Mouse (Mus musculus) mouse trophoblast stem cell (cell line): Measurements from ENCODE around the gene Ldlrad3.

ENCODE experiments used
- in situ Hi-C, 2 experiments: fragments of 300-500 bp; cut with MseI, MboI; formaldehyde crosslinking; loops; 2 replicates in 1 of 2; 3 replicates in 1 of 2; pipeline ENCODE4 v1.15.1; 2025

Ldlrad3 gene

DNA sequence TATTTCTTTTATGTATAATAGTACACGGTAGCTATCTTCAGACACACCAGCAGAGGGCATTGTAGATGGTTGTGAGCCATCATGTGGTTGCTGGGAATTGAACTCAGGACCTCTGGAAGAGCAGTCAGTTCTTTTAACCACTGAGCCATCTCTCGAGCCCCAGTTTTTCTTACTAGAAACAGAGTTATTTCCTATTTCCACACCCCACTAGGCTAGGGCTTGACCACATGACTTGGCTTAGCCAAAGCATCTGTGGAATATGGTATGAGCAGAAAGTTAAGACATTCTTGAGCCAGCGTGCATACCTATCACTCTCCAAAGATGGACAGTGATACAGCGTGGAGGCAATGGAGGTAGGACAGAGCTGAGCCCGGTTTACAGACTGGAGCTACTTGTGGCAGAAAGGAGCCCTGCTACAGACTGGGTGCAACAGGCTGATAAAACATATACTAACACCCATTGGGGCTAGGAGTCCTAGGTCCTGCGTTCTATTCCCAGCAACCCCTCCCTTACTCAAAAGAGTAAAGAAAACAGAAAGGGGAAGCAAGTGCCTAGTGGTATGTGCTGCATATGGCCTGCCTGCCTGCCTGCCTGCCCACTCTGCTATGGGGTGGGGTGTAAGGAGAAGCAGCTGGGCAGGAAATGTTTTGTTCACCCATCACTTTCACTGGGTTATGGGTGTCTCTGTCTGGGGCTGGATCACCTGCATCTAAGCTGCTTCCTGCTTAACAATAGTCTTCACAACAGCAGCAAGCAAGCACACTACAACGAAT is 147.1 kb downstream of the Ldlrad3 start:
- in situ Hi-C loops: no loop called here

DNA sequence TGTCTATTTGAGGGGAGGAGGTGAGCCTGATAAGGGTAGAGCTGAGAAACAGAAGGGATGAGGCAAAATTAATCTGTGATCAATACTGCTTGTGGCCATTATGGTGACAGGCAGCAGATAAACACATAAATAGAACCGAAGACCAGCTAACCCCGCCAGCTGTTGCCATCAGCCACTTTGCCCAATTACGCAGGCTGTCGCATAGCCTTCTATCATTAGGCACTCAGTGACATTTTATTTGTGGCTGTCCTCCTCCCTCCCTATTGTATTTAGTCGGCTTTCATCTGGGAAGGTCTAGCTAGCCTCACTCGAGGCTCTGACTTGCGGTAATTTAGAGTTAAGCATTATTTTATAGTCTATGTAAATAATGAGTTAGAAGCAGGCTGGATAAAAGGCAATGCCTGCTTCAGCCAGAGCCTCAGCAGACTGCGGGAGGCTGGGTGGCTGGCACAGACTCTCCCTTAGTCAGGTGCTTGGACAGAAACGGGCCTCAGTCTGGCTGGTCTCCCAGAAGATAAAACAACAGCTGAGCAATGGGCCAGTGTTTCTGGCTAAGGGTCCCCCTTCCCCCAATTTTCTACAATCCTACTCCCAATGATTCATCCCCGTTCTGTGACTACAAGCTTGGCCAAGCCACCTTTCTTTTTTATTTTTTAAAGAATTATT is 147.8 kb downstream of the Ldlrad3 start:
- in situ Hi-C loops: no loop called here

DNA sequence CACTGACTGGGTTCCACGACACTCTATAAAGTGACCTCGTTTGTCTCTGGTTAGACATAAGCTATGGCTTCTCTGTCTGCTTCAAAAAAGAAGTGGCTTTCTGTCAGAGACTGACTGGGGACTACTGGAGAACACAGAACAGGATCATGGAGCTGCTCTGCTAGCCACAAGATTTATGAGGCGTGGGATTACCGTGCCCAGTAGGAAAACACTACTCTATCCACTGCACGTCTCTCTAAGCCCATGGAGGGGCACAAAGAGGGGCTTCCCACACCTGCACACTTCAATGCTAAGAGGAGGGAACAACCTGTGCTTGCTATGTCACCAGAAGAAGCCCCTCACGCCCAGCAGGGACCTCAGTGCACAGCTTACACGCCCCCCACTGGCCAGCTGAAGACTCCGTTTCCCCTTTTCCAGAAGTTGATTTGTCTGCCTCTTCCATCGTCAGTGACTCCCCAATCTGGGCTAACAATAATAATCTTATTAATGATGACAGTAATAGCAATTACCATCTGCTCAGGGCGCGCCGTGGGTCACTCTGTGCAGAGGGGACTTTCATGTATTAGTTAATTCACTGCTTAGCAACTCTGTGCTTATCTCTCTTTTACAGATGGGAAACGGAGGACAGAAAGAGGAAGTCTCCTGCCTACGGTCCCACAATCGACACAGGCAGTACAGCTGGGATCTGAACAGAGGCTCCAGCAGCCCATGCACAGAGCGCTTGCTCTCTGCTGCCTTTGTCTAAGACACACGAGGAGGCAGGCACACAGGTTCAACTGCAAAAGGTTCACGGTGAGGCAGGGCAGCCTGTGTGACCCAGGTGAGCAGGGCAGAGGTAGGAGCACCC is 149.3 kb downstream of the Ldlrad3 start:
- in situ Hi-C loops: no loop called here

DNA sequence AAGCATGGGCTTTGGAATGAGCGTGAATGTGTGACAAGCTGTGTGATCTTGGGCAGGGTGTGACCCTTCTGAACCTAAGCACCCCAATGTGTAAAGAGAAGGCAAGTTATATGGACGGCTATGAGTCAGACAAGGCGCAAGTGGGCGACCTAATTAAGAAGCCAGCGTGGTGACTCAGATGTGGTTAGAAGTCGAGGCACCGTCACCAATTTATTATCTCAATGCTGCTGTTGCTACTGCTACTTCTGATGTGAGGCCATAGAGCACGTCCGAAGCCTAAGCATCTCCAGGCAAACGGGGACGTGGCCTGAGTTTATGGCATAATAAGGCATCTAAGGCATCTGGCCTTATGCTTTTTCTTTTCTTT is 151.7 kb downstream of the Ldlrad3 start:
- in situ Hi-C loops: no loop called here

DNA sequence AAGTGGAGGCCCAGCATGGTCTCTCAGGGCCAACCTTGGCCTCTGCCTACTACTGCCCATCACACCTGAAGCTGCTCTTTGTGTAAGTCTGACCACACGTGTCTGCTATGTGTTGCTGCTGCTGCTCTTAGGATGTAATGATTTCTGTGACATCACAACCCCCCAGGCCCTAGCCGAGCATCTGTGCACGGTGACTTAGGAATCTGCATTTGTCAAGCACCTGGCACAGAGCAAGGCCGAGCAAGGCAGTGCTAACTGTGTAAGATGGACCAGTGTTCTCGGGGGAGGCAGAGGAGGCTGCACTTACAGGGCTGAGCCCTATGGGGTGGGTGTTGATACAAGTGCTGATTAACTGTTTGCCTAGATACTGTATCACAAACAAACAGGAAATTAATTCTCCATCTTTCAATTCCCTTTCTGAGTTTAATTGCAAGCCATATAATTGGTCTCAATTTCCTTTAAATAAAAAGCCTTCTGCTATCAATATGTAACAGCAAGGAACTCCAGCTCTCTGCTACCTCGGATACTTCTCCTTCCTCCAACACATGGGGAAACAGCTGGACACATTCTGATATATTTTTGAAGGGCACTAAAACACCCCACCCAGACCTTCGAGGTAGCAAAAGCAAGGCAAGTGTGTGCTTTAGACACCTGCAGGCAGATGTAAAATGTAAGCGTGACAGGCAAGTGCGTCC is 152.2 kb downstream of the Ldlrad3 start:
- in situ Hi-C loops: no loop called here

DNA sequence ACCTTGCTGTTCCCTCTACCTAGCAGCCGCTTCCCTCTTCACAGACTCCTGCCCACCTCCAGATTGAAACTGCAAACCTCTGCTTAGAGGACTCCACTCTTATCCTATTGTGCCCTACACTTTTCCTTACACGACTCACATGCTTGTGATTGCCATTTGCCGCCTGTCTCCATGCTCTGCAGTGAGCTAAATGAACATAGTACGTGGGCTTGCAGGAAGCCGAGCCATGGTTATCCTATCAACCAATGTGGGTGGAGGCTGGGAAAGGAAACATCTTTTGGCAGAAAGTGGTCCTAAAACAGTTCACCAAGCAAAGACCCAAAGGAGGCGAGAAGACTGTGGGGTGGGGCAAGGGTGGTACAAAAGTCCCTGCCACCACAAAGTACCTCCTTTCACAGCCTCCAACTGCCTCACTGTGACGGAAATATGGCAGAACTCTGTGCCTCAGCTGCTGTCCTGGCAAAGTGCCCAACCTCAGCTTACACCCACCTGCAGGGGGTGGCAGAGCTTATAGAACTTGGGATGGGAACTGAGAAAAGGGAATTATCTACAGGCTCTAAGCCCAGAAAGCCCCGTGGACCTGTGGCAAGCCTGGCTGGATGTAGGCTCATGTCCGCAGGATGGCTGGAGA is 153.4 kb downstream of the Ldlrad3 start:
- in situ Hi-C loops: no loop called here

DNA sequence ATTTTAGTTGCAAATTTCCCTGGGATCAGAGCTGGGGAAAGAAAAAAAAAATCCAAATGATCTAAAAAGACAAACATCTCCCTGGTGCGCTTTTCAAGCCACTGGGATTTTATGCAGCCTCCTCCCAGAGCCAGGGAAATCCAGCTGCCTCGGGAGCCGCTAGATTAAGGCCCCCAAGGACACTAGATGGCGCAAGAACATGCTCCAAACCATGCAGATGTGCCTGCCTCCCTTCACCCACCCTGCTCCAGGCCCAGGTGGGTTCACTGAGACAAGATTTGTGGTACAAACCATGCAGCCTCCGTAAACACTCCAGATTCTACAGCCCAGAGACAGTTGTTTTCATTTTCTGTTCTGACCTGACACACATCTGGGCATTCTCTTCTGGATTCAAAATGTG is 155.5 kb downstream of the Ldlrad3 start:
- in situ Hi-C loops: no loop called here

DNA sequence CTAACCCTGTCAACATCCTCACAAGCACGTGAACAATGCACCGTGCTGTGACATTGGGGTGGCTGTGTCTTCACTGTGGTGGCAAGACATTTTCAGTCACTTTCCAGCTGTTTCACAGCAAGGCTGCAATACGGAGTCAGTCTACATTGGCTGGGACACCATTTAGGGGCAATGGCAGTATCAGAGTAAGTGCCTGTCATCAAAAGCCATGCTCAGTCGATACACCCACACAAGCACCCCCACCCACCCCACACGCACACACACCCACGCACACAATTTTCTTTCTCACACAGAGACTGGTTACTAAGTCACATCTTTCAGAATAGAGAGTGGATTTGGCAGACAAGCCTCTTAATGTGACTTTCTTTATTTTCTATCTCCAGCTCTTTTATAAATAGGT is 156.0 kb downstream of the Ldlrad3 start:
- in situ Hi-C loops: no loop called here

DNA sequence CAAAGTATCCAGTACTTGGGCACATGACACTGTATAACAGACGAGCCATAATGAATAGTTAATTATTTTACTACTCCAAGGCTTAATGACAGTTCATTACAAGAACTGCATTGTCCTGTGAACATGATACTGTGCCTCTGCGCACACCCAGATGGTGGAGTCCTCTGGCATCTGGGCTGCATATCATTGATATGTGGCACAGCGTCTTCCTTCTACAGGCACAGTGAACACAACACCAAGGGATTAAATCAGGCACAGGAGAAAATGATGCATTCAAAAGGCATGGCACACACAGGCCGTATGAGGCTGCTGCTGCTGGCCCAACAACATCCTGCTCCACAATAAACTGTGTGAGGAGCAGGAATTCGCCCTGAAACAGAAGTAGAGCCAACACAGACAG is 156.5 kb downstream of the Ldlrad3 start:
- in situ Hi-C loops: no loop called here

DNA sequence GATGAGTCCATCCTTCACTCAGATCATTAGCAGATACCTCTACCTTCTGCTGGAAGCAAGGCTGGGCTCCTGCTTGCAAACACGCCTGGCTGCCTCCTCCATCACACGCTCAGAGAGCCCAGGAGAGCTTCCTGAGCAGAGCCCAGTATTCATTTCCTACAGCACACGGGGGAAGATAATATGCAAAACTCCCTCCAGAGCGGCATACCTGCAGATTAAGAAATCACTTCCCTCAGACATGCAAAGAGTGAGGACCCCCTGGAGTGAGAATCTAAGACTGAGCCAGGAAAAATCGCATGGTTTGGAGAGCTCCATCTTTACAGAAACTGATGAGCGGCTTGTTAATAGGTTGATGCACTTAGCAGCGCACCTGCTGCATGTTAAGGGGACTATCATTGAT is 158.9 kb downstream of the Ldlrad3 start:
- in situ Hi-C loops: no loop called here

DNA sequence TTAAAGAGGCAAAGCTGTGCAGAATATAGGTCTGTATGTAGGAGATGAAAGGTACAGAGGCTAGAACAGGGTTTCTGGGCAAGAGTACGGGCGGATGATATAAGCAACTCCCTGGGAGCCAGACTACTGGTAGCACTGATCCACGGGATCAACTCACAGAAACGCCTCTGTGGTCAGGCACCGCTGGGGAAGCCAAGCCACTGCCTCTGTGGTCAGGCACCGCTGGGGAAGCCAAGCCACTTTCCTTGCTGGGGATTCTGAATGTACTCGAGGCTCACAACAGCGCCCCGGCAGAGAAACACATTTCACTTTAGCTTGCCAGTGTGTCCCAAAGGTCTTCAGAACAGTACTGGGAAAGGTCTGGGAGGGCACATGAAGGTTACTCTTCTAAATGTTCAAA is 160.0 kb downstream of the Ldlrad3 start:
- in situ Hi-C loops: no loop called here

DNA sequence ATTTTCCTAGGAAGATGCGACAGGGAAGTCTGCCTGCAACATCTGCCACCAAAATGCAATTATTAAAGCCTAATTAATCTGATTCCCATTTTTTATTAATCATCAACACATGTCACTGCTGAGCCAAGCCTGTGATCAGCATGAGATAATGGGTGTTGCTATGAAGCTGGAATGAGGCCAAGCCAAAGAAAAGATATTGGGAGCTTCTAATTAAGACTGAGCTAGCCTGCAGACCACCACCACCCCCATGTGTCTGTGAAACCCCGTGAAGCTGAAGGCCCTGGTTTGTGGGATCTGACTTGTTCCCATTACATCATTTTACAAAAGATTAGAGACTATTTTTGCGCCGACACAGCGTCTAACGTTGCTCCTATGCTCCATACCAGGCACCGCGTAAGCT is 161.7 kb downstream of the Ldlrad3 start:
- in situ Hi-C loops: no loop called here

DNA sequence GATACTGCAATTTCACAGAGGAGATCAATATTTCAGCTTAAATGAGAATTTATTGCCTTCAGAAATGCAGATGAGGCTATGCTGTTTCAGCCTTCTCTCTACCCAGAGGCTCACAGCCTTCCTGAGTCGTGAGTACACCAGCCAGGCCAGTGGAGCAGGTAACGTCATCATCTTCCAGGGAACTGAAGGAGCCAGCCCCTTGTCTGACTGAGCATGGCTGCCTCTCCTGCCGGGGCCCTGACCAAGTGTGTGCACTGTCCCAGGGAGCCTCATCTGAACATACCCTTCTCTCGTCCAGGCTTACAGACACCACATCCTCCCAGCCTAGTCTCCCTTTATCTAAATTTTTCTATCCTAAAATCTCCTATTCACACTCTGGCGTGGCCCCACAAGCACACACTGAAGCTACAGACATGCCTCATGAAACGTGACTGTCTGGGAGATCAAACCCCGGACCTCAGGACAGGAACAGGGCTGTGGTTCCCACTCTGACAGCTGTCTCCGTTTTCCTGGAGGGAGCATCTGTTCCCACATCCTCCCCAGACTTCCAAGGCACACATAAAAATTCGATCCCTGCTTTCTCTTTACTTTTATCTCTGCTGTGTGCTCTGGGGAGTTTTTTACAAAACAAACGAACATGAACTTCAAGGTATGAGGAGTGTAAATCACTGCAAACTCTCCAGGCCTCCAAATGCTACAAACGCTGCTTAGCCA is 164.7 kb downstream of the Ldlrad3 start:
- in situ Hi-C loops: no loop called here

DNA sequence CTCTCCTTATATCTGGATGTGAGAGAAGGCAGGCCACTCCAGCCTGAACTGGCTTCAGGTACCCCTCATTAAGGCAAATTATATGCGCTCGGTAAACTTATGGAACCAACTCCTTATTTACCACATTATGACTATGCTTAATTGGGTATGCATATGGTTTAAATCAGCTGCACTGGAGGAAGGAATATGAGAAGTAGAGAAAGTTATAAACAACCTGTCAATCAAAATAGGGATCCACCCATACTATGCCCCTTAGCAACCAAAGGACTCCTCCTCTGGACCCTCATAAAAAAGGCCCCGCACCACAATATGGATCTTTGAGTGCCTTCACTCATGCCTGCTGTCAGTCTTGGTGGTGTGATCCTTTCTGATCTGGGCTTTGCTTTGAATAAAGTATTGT is 165.6 kb downstream of the Ldlrad3 start:
- in situ Hi-C loops: no loop called here

DNA sequence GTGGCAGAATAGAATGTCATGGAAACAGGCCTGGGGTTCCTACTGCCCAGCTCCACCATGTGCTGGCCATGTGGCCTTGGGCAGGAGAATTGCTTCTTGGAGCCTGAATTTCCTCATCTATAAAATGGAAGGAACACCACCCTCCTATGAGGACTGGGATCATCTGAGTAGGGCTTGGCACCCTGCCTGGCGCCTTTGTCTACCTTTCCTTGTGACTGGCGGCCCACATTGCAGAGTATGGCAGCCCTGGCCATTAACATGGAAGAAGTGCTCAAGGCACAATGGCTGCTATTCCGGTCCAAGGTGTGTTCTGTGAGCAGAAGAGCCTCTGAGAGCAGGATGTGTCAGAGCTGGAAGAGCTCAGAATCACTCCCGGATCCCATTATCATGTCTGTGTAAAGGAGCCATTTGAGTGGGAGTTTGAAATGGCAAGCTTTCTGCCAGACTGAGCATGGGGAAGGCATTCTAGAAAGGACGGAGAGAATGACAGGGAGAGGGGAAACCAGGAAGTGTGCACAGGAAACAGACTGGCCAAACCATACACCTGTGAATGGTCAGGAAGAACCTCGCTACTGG is 171.6 kb downstream of the Ldlrad3 start:
- in situ Hi-C loops: no loop called here

DNA sequence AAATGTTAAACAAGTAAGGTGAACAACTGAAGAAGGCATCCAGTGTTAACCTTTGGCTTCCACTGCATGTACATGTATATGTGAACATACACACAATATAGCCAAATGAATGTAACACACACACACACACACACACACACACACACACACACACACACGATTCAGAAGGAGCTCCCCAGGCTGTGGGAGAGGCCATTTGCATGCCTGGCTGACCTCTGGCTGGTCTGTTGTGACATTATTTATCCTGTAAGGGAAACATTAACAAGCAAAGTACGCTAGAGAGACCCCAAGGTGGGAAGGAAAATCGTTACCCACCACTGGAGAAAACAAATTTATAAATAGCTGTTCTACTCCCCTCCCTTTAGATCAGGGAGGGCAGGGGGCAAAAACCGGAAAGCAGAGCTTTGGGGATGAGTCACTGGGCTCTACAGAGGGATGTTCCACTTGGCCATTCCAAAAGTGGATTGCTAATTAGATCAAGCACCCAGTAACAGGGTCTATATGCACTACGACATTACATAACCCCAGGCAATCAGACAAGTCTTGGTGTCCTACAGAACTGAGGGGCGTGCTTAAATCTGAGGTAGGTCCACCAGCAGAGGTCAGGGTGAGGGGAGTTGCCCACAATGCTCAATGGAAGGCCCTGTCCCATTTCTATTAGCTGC is 174.7 kb downstream of the Ldlrad3 start:
- in situ Hi-C loops: no loop called here

DNA sequence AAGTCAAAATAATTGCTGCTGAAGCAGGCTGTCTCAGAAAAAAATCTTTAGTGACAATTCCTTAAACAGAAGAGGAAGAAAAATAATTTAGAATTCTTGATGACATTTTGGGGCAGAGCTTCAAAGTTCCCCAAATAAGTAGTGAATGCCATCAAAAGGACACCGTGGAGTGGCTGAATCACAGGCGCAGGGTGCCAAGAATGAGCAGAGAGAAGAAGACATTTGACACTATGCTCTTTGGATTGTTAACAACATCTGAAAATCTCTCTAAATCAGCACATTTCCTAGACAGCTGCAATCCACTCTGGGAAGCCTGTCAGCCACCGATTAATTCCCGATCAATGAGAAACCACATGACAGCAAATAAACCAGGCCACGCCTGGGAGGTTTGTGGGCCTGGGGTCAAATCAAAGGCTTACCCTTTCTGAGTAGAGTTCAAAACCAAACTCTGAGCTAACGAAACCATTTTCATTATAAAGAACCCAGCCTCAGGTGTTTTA is 176.4 kb downstream of the Ldlrad3 start:
- in situ Hi-C loops: no loop called here

DNA sequence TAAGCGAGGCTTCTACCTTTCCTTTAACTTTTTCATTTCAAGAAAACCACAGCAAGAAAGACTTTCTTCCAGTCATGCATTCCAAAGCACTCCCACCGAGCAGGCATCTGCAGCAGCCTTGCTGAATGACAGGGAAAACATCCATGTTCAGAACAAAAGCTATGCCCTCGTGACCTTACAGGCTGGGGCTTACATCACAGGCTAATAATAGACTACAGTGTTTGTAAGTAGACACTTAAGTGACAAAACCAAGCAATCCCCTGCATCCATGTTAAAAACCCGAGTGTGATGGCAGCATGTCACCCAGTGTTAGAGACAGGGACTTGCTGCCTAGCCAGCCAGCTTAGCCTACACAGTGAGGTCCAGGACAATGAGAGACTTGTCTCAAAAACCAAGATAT is 180.0 kb downstream of the Ldlrad3 start:
- in situ Hi-C loops: no loop called here

DNA sequence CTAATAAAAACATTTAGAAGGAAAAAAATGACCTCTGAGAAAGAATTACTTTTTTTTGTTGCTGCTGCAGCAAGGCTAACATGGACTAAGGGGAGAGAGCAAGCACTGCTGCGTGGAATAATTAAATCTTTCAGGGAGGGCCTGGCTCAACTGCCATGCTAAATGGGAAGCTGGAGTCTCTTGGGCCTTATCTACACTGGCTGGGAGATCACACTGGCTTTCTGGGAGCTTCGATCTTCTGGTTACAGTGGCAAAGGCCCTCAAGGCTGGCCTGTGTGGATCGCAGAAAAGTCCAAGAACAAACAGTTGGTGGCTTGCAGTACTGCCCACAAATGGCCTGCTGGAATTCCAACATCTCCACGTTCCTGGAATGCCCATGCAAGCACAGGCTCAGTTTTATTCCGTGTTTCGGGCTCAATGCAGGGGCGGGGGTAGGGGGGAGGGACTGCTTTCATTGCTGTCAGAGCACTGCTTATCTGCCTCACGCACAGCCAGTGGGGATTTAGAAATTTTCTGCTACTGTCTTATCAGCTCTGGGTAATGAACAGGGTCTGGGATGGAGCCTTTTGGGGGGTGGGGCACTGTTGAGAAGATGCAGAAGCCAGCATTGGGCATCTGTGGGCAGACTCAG is 180.7 kb downstream of the Ldlrad3 start:
- in situ Hi-C loops: no loop called here
